Mouse (Mus musculus): ENCODE measurements around the gene Gimap5. TPM values are rescaled to one million over a fixed set of nuclear protein-coding genes. Genes with fewer than 3 reads are reported as not detected.

The Gimap5 gene
- polyA plus RNA-seq, 1 experiment from 2014 or later, result 0.84 TPM

GRCm38 (mm10) chr6:48785189-48785588 lies 39.2 kb downstream of the Gimap5 start:
- no peak overlapping the region for H3K9ac ChIP-seq (replicated peaks; ENCODE audit: low read depth, low read length)
- ATAC-seq (ENCODE audit: low read depth), result no peak

GRCm38 (mm10) chr6:48785601-48786000 lies 39.6 kb downstream of the Gimap5 start:
- no peak for ATAC-seq (ENCODE audit: low read depth)

More at GRCm38 (mm10) chr6:48785189-48785588, 39.2 kb downstream of the Gimap5 start:
- H3K4me2 ChIP-seq (ENCODE audit: low read depth, low read length), result no peak overlapping the region
- no peaks in the 10 kb centered on the region for H3K27me3 ChIP-seq (ENCODE audit: control insufficient read depth, insufficient read depth, low read length)
- WGBS, result 76% methylated on average over 1 of the region's 1 CpGs
- no peaks in the 10 kb centered on the region for H3K9me3 ChIP-seq (ENCODE audit: control insufficient read depth, low read length)
- H3K4me1 ChIP-seq (ENCODE audit: control insufficient read depth, insufficient read depth, low read length), result no peaks in the 10 kb centered on the region
- H3K27ac ChIP-seq (ENCODE audit: low read depth, low read length), result no peak overlapping the region
- H3K36me3 ChIP-seq (ENCODE audit: control insufficient read depth, insufficient read depth, low read length), result no peaks in the 10 kb centered on the region
- no peak overlapping the region for H3K4me3 ChIP-seq (ENCODE audit: low read depth, low read length)

GRCm38 (mm10) chr6:48787867-48788266 lies 41.9 kb downstream of the Gimap5 start:
- Histone ChIP-seq H3K4me2 (ENCODE audit: low read depth, low read length) (no peak overlapping the region), H3K27me3 (ENCODE audit: control insufficient read depth, insufficient read depth, low read length) (no peaks in the 10 kb centered on the region), H3K9ac (replicated peaks; ENCODE audit: low read depth, low read length) (no peak overlapping the region), H3K36me3 (ENCODE audit: control insufficient read depth, insufficient read depth, low read length) (no peaks in the 10 kb centered on the region), H3K4me1 (ENCODE audit: control insufficient read depth, insufficient read depth, low read length) (no peaks in the 10 kb centered on the region), H3K27ac (ENCODE audit: low read depth, low read length) (no peak overlapping the region), H3K4me3 (ENCODE audit: low read depth, low read length) (no peak overlapping the region), H3K9me3 (ENCODE audit: control insufficient read depth, low read length) (no peaks in the 10 kb centered on the region)
- 84% methylated on average over 2 of the region's 2 CpGs for WGBS
- no peak for ATAC-seq (ENCODE audit: low read depth)

More at GRCm38 (mm10) chr6:48785601-48786000, 39.6 kb downstream of the Gimap5 start:
- 79% methylated on average over 2 of the region's 2 CpGs for WGBS
- no peak overlapping the region for H3K4me2 ChIP-seq (ENCODE audit: low read depth, low read length)
- no peak overlapping the region for H3K9ac ChIP-seq (replicated peaks; ENCODE audit: low read depth, low read length)
- no peak overlapping the region for H3K4me3 ChIP-seq (ENCODE audit: low read depth, low read length)
- no peaks in the 10 kb centered on the region for H3K36me3 ChIP-seq (ENCODE audit: control insufficient read depth, insufficient read depth, low read length)
- H3K9me3 ChIP-seq (ENCODE audit: control insufficient read depth, low read length), result no peaks in the 10 kb centered on the region
- no peaks in the 10 kb centered on the region for H3K4me1 ChIP-seq (ENCODE audit: control insufficient read depth, insufficient read depth, low read length)
- H3K27ac ChIP-seq (ENCODE audit: low read depth, low read length), result no peak overlapping the region
- no peaks in the 10 kb centered on the region for H3K27me3 ChIP-seq (ENCODE audit: control insufficient read depth, insufficient read depth, low read length)

- ATAC-seq (ENCODE audit: low read depth), result no peak
- 90% methylated on average over 1 of the region's 1 CpGs for WGBS
Observed at GRCm38 (mm10) chr6:48801897-48802296, 55.9 kb downstream of the Gimap5 start.

GRCm38 (mm10) chr6:48803406-48804051 lies 57.5 kb downstream of the Gimap5 start:
- Histone ChIP-seq H3K4me3 (ENCODE audit: low read depth, low read length) (no peak overlapping the region), H3K27me3 (ENCODE audit: control insufficient read depth, insufficient read depth, low read length) (no peaks in the 10 kb centered on the region), H3K9ac (replicated peaks; ENCODE audit: low read depth, low read length) (no peak overlapping the region), H3K27ac (ENCODE audit: low read depth, low read length) (no peak overlapping the region), H3K4me1 (ENCODE audit: control insufficient read depth, insufficient read depth, low read length) (no peaks in the 10 kb centered on the region), H3K4me2 (ENCODE audit: low read depth, low read length) (no peak overlapping the region), H3K36me3 (ENCODE audit: control insufficient read depth, insufficient read depth, low read length) (no peaks in the 10 kb centered on the region), H3K9me3 (ENCODE audit: control insufficient read depth, low read length) (no peaks in the 10 kb centered on the region)
- no peak for ATAC-seq (ENCODE audit: low read depth)

More at GRCm38 (mm10) chr6:48801897-48802296, 55.9 kb downstream of the Gimap5 start:
- H3K4me3 ChIP-seq (ENCODE audit: low read depth, low read length), result no peak overlapping the region
- H3K9me3 ChIP-seq (ENCODE audit: control insufficient read depth, low read length), result no peaks in the 10 kb centered on the region
- H3K4me2 ChIP-seq (ENCODE audit: low read depth, low read length), result no peak overlapping the region
- no peak overlapping the region for H3K27ac ChIP-seq (ENCODE audit: low read depth, low read length)
- H3K9ac ChIP-seq (replicated peaks; ENCODE audit: low read depth, low read length), result no peak overlapping the region
- H3K4me1 ChIP-seq (ENCODE audit: control insufficient read depth, insufficient read depth, low read length), result no peaks in the 10 kb centered on the region
- no peaks in the 10 kb centered on the region for H3K27me3 ChIP-seq (ENCODE audit: control insufficient read depth, insufficient read depth, low read length)
- H3K36me3 ChIP-seq (ENCODE audit: control insufficient read depth, insufficient read depth, low read length), result no peaks in the 10 kb centered on the region

Other genes with a start within 250 kb of the Gimap5 start
- gene Atp6v0e2, start 208.6 kb upstream of the Gimap5 start, polyA plus RNA-seq (2014; fragmentation: Nextera tagmentation; extraction: Ambion mirVana), result 248 and 275 TPM in 2 replicates
- 15.1 and 22.8 TPM in 2 replicates for gene Lrrc61, start 191.4 kb upstream of the Gimap5 start, polyA plus RNA-seq (2014; fragmentation: Nextera tagmentation; extraction: Ambion mirVana)
- 0.68 and 11.8 TPM in 2 replicates for gene Rarres2, start 173.4 kb upstream of the Gimap5 start, polyA plus RNA-seq (2014; fragmentation: Nextera tagmentation; extraction: Ambion mirVana)
- gene Gm45021, start 156.6 kb upstream of the Gimap5 start, polyA plus RNA-seq (2014; fragmentation: Nextera tagmentation; extraction: Ambion mirVana), result 0.90 TPM in 1 of 2 replicates, not detected in the other
- gene Repin1, start 152.3 kb upstream of the Gimap5 start, polyA plus RNA-seq (2014; fragmentation: Nextera tagmentation; extraction: Ambion mirVana), result 38.9 and 40.8 TPM in 2 replicates
- not detected in 2 replicates for gene Gm44965, start 152.3 kb upstream of the Gimap5 start, polyA plus RNA-seq (2014; fragmentation: Nextera tagmentation; extraction: Ambion mirVana)
- gene Zfp775, start 144.1 kb upstream of the Gimap5 start, polyA plus RNA-seq (2014; fragmentation: Nextera tagmentation; extraction: Ambion mirVana), result 12.3 and 17.6 TPM in 2 replicates
- gene AI854703, start 119.4 kb upstream of the Gimap5 start, polyA plus RNA-seq (2014; fragmentation: Nextera tagmentation; extraction: Ambion mirVana), result 20.5 and 26.9 TPM in 2 replicates
- 0.20 and 0.35 TPM in 2 replicates for gene Gimap8, start 99.0 kb upstream of the Gimap5 start, polyA plus RNA-seq (2014; fragmentation: Nextera tagmentation; extraction: Ambion mirVana)
- 0.70 and 1.5 TPM in 2 replicates for gene Gimap9, start 70.1 kb upstream of the Gimap5 start, polyA plus RNA-seq (2014; fragmentation: Nextera tagmentation; extraction: Ambion mirVana)
- 0.33 and 1.4 TPM in 2 replicates for gene Gimap4, start 61.6 kb upstream of the Gimap5 start, polyA plus RNA-seq (2014; fragmentation: Nextera tagmentation; extraction: Ambion mirVana)
- gene Gimap6, start 38.0 kb upstream of the Gimap5 start, polyA plus RNA-seq (2014; fragmentation: Nextera tagmentation; extraction: Ambion mirVana), result 5.8 and 8.9 TPM in 2 replicates
- not detected in 2 replicates for gene Gm28053, start 27.6 kb upstream of the Gimap5 start, polyA plus RNA-seq (2014; fragmentation: Nextera tagmentation; extraction: Ambion mirVana)
- not detected in 2 replicates for gene Gimap7, start 27.6 kb upstream of the Gimap5 start, polyA plus RNA-seq (2014; fragmentation: Nextera tagmentation; extraction: Ambion mirVana)
- 2.8 and 4.9 TPM in 2 replicates for gene Gimap1, start 7.1 kb upstream of the Gimap5 start, polyA plus RNA-seq (2014; fragmentation: Nextera tagmentation; extraction: Ambion mirVana)
- not detected in 2 replicates for gene Gimap3, start 24.7 kb downstream of the Gimap5 start, polyA plus RNA-seq (2014; fragmentation: Nextera tagmentation; extraction: Ambion mirVana)
- 16.7 and 26.9 TPM in 2 replicates for gene Tmem176a, start 94.7 kb downstream of the Gimap5 start, polyA plus RNA-seq (2014; fragmentation: Nextera tagmentation; extraction: Ambion mirVana)
- gene Tmem176b, start 95.3 kb downstream of the Gimap5 start, polyA plus RNA-seq (2014; fragmentation: Nextera tagmentation; extraction: Ambion mirVana), result 88.1 and 135 TPM in 2 replicates
- gene Aoc1, start 126.7 kb downstream of the Gimap5 start, polyA plus RNA-seq (2014; fragmentation: Nextera tagmentation; extraction: Ambion mirVana), result not detected in 2 replicates
- not detected in 2 replicates for gene 1600015I10Rik, start 183.7 kb downstream of the Gimap5 start, polyA plus RNA-seq (2014; fragmentation: Nextera tagmentation; extraction: Ambion mirVana)
- gene Doxl2, start 228.8 kb downstream of the Gimap5 start, polyA plus RNA-seq (2014; fragmentation: Nextera tagmentation; extraction: Ambion mirVana), result not detected in 2 replicates
- not detected in 2 replicates for gene Svs1, start 240.7 kb downstream of the Gimap5 start, polyA plus RNA-seq (2014; fragmentation: Nextera tagmentation; extraction: Ambion mirVana)